Mouse (Mus musculus) cerebellum, adult 2 months (tissue): ENCODE measurements around the gene Specc1l.

Experiments
- CTCF ChIP-seq: fragments of 200-500 bp; IDR thresholded peaks from 2 replicates; pipeline ENCODE4 v1.5.1; 2011; ENCODE audit warnings: low read depth, mild to moderate bottlenecking, control low read depth, low read length, moderate library complexity, borderline replicate concordance; ENCODE audit not compliant: insufficient read depth
- POLR2A ChIP-seq: fragments of 200-500 bp; IDR thresholded peaks from 2 replicates; pipeline ENCODE4 v1.6.1; 2011; ENCODE audit warnings: low read length, control low read depth, borderline replicate concordance; ENCODE audit not compliant: insufficient read depth

DNA sequence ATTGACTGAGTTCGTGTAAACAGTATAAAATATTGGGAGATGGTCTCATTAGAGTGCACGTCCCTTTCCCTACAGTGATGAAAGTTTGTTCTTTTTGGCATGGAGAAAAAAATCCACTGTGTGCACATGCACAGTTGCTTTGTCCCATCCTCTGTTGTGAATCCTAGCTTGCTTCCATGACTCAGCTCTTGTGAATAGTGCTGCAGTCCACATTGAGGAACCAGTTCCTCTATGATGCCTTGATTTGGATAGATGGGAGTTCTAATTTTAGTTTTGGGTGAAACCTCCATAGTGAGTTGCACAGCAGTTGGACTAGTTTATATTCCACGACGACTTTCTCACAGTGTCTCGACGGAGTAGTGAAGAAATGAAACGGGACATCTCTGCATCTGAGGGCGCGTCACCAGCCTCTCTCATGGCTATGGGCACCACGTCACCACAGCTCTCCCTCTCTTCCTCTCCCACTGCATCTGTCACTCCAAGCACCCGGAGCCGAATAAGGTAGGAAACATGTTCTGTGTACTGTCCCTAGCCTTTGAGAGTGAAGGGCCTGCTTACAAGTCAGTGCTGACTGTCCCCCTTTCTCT is 64.6 kb downstream of the Specc1l start:
- TF ChIP-seq CTCF (no peak), POLR2A (no peak)
